Mouse (Mus musculus) heart, postnatal 0 days (tissue): ENCODE results near the gene Aatf. TPM values are rescaled to one million over a fixed set of nuclear protein-coding genes. Genes with fewer than 3 reads are reported as not detected.
"Not testable (repeated sequence)": the region's sequence is repeated elsewhere in the genome, so short reads cannot be mapped to it uniquely, and the experiment has no call there.

Experiments
- ATAC-seq: fragments of 200-750 bp; cut with Nextera tagmentation; 2 replicates; pipeline ENCODE4 v1.8.0; 2017; ENCODE audit warnings: low read depth, moderate number of reproducible peaks, moderate library complexity; ENCODE audit not compliant: insufficient read depth
- DNase-seq: peaks from one replicate; pipeline ENCODE4 v3.0.0-alpha.2; 2016; ENCODE audit warnings: low spot score
- H3K27ac ChIP-seq: fragments of 300-500 bp; sonication (generic); 2 replicates; pipeline ENCODE4 v1.5.1; 2014; ENCODE audit warnings: low read depth, mild to moderate bottlenecking
- H3K27me3 ChIP-seq: fragments of 300-500 bp; sonication (generic); 2 replicates; pipeline ENCODE4 v1.6.1; 2014; ENCODE audit warnings: low read length, mixed read lengths; ENCODE audit not compliant: control insufficient read depth, insufficient read depth
- H3K36me3 ChIP-seq: fragments of 300-500 bp; sonication (generic); replicated peaks from 2 replicates; pipeline ENCODE4 v1.6.1; 2014; ENCODE audit warnings: low read length, mixed read lengths; ENCODE audit not compliant: control insufficient read depth, insufficient read depth
- H3K4me1 ChIP-seq: fragments of 300-500 bp; sonication (generic); 2 replicates; pipeline ENCODE4 v1.6.1; 2014; ENCODE audit warnings: antibody characterized with exemption; ENCODE audit not compliant: control insufficient read depth, insufficient read depth
- H3K4me2 ChIP-seq: fragments of 300-500 bp; sonication (generic); 2 replicates; pipeline ENCODE4 v1.6.1; 2014; ENCODE audit warnings: low read depth, mild to moderate bottlenecking, low read length, moderate library complexity
- H3K4me3 ChIP-seq: fragments of 300-500 bp; sonication (generic); 2 replicates; pipeline ENCODE4 v1.5.1; 2014; ENCODE audit warnings: low read depth, low read length
- H3K9ac ChIP-seq: fragments of 300-500 bp; sonication (generic); replicated peaks from 2 replicates; pipeline ENCODE4 v1.6.1; 2014; ENCODE audit warnings: low read depth, low read length, mixed read lengths
- H3K9me3 ChIP-seq: fragments of 300-500 bp; sonication (generic); replicated peaks from 2 replicates; pipeline ENCODE4 v1.6.1; 2016; ENCODE audit warnings: low read length; ENCODE audit not compliant: control insufficient read depth
- CTCF ChIP-seq: IDR thresholded peaks from 2 replicates; pipeline ENCODE4 v1.5.1; 2016; ENCODE audit warnings: antibody characterized with exemption, control low read depth, low read depth
- EP300 ChIP-seq: IDR thresholded peaks from 2 replicates; pipeline ENCODE4 v1.6.1; 2016; ENCODE audit warnings: antibody characterized with exemption, low read depth
- WGBS: fragments of 180-500 bp; shearing (Covaris S2); extraction: QIAGEN DNeasy Blood & Tissue Kit; methylation state at CpG from one replicate; pipeline ENCODE4 v1.1.7; 2014; 5-methylcytosine and 5-hydroxymethylcytosine counted together
- polyA plus RNA-seq: library from polyadenylated mRNA; unstranded; fragments of >200 nt; fragmentation: Nextera tagmentation; extraction: Ambion mirVana; gene quantifications from 2 replicates; pipeline ENCODE4 v1.2.1, GENCODE M21; 2015
- total RNA-seq: library from RNA; depleted of rRNA; stranded (reverse); fragments of >200 nt; gene quantifications from 2 replicates; pipeline ENCODE4 v1.2.3, GENCODE M21; 2014; ENCODE audit warnings: low replicate concordance

Gene Aatf
- total and polyA plus RNA-seq, 2 experiments from 2014 or later: 7.1 to 16.3 TPM

DNA sequence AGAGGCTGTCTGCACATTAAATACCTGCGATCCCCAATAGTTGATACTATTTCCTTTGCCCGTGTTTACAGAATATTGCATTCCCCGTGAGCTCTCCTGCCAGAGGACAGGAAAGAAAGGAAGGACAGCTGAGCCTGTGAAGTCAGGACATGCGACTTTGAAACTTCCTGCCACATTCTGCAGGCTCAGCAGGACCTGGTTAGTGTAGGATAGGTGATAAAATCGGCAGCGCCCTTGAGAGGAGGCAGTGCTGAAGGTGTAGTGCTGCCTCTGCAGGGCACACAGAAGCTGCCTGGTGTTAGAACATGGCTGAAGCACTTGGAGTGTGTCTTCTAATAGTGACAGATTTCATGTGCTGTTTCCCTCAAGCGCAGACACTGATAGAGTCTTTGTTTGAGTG, 119.8 kb downstream of the Aatf start:
- TF ChIP-seq CTCF: no peak
- TF ChIP-seq EP300: no peak
- 43% methylated on average over 7 of the region's 7 CpGs for WGBS
- Histone ChIP-seq H3K27ac (no peak overlapping the region), H3K4me1 (peaks cover 3% of the 10 kb centered on the region; the same call in 1 of the 2 replicates), H3K9me3 (no peaks in the 10 kb centered on the region), H3K9ac (no peak overlapping the region), H3K4me2 (no peak overlapping the region), H3K36me3 (peaks cover 14% of the 10 kb centered on the region), H3K4me3 (no peak overlapping the region), H3K27me3 (no peaks in the 10 kb centered on the region)
- ATAC-seq: no peak
- DNase-seq: no peak

DNA sequence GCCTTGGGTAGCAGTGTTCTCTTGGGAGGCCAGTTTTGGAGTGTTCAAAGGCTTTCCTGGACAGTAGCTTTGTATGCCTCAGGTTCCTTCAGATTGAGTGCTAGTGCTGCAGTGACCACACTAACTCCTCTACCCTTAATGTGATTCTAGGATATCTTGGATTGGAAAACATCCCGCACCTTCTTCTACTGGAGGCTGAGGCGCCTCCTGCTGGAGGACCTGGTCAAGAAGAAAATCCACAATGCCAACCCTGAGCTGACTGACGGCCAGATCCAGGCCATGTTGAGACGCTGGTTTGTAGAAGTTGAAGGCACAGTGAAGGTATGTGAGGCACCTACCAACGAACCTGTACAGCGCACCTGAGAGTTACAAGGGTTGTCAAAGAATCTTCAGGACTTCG, 121.3 kb downstream of the Aatf start:
- DNase-seq, H3K9me3 ChIP-seq, H3K27me3 ChIP-seq, H3K9ac ChIP-seq, H3K4me2 ChIP-seq, H3K27ac ChIP-seq, ATAC-seq, H3K4me3 ChIP-seq, H3K4me1 ChIP-seq: not testable (repeated sequence)
- WGBS: 87% methylated on average over 7 of the region's 7 CpGs
- H3K36me3 ChIP-seq: peaks cover 14% of the 10 kb centered on the region
- peak; percentile 21 for TF ChIP-seq CTCF

DNA sequence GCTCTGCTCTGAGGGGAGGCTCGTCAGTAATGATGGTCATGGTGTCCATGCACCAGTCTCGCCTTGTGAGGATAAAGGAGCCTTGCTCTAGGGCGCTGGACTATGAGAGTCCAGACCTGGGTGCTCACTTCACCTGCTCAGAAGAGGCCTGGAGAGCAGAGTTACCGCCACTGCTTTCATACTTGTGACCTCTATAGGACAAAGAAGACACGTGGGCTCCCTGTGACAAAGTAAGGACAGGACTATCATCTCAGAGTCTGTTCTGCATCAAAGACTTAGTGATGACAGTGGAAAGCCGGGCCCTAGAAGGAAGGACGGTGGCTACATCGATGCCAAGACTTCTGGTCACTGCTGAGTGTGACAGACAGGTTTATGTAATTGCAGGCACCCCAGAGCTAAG, 122.2 kb downstream of the Aatf start:
- TF ChIP-seq CTCF: no peak
- no peak for TF ChIP-seq EP300
- Histone ChIP-seq H3K36me3 (peaks cover 14% of the 10 kb centered on the region), H3K4me3 (no peak overlapping the region), H3K9me3 (no peaks in the 10 kb centered on the region), H3K4me2 (no peak overlapping the region), H3K27ac (no peak overlapping the region), H3K27me3 (no peaks in the 10 kb centered on the region), H3K9ac (no peak overlapping the region), H3K4me1 (peaks cover 10% of the 10 kb centered on the region)
- WGBS: 53% methylated on average over 8 of the region's 8 CpGs
- DNase-seq: no peak
- ATAC-seq: peak; percentile 59

- no peak for DNase-seq
- no peak for TF ChIP-seq CTCF
Observed at GRCm38 (mm10) chr11:84389332-84389731, 124.0 kb downstream of the Aatf start.

GRCm38 (mm10) chr11:84383891-84384290, 129.4 kb downstream of the Aatf start:
- ATAC-seq: no peak
- Histone ChIP-seq H3K27ac (no peak overlapping the region), H3K9ac (no peak overlapping the region), H3K4me2 (no peak overlapping the region), H3K36me3 (peaks cover 12% of the 10 kb centered on the region; the same call in 1 of the 2 replicates), H3K9me3 (no peaks in the 10 kb centered on the region), H3K27me3 (no peaks in the 10 kb centered on the region), H3K4me3 (no peak overlapping the region), H3K4me1 (peaks cover 6% of the 10 kb centered on the region)
- no peak for DNase-seq
- TF ChIP-seq CTCF (no peak), EP300 (no peak)
- 94% methylated on average over 6 of the region's 6 CpGs for WGBS

More at GRCm38 (mm10) chr11:84389332-84389731, 124.0 kb downstream of the Aatf start:
- Histone ChIP-seq H3K36me3 (peaks cover 14% of the 10 kb centered on the region), H3K27ac (no peak overlapping the region), H3K27me3 (no peaks in the 10 kb centered on the region), H3K4me3 (no peak overlapping the region), H3K4me1 (peaks cover 10% of the 10 kb centered on the region), H3K9ac (no peak overlapping the region), H3K9me3 (no peaks in the 10 kb centered on the region), H3K4me2 (no peak overlapping the region)
- no peak for ATAC-seq
- WGBS: 65% methylated on average over 6 of the region's 6 CpGs

- no peaks in the 10 kb centered on the region for H3K27me3 ChIP-seq
- no peaks in the 10 kb centered on the region for H3K4me1 ChIP-seq
- DNase-seq (no peak), ATAC-seq (no peak)
- H3K36me3 ChIP-seq: peaks cover 12% of the 10 kb centered on the region; the same call in 1 of the 2 replicates
- H3K4me3 ChIP-seq: no peak overlapping the region
- H3K27ac ChIP-seq: no peak overlapping the region
- no peak overlapping the region for H3K4me2 ChIP-seq
- no peak overlapping the region for H3K9ac ChIP-seq
- TF ChIP-seq EP300 (no peak), CTCF (no peak)
- H3K9me3 ChIP-seq: no peaks in the 10 kb centered on the region
- WGBS: 84% methylated on average over 13 of the region's 13 CpGs
Observed at GRCm38 (mm10) chr11:84382450-84382849, 130.9 kb downstream of the Aatf start.
